Mouse (Mus musculus) inflammation-experienced regulatory T-cells, adult 16 weeks (primary cell): ENCODE results near the gene Cc2d2a. TPM values are rescaled to one million over a fixed set of nuclear protein-coding genes. Genes with fewer than 3 reads are reported as not detected.

Source experiments
- polyA plus RNA-seq: library from polyadenylated mRNA; unstranded; fragments of 100-300 nt; shearing (Covaris generic); gene quantifications from one replicate; pipeline ENCODE4 v1.2.1, GENCODE M21; 2017

Cc2d2a gene
- 2.8 TPM for polyA plus RNA-seq

GRCm38 (mm10) chr5:43661997-43662961, at the start of gene Cc2d2a:
Cc2d2a (plus strand) TSS chr5:43662346.

Other genes with a start within 250 kb of the Cc2d2a start
- gene C1qtnf7, start 146.8 kb upstream of the Cc2d2a start, polyA plus RNA-seq: not detected
- gene Bst1, start 156.5 kb downstream of the Cc2d2a start, polyA plus RNA-seq: not detected
- gene Fbxl5, start 159.3 kb downstream of the Cc2d2a start, polyA plus RNA-seq: 91.7 TPM
- gene Cd38, start 206.2 kb downstream of the Cc2d2a start, polyA plus RNA-seq: 48.1 TPM